Mouse (Mus musculus): ENCODE data around the gene Ak5. TPM values are rescaled to one million over a fixed set of nuclear protein-coding genes. Genes with fewer than 3 reads are reported as not detected.
"Not testable (repeated sequence)": the region's sequence is repeated elsewhere in the genome, so short reads cannot be mapped to it uniquely, and the experiment has no call there.

The Ak5 gene
- polyA plus RNA-seq, 1 experiment from 2014 or later, result 3.1 TPM

DNA sequence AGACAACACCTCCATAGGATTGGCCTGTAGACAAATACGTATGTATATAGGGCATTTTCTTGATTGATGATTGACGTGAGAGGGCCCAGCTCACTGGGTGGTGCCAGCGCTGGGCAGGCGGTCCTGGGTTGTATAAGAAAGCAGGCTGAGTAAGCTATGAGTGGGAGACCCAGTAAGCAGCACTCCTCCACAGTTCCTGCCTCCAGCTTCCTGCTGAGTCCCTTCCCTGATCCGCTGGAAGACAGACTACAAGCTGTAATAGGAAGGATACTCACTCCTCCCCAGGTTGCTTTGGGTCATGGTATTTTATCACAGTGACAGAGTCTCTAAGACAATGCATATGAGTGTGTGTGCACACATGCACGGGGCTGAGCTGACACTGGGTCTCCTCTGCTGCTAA, 82.6 kb downstream of the Ak5 start:
- 81% methylated on average over 6 of the region's 6 CpGs for WGBS
- H3K4me1 ChIP-seq (ENCODE audit: control insufficient read depth, insufficient read depth, low read length), result no peaks in the 10 kb centered on the region
- no peaks in the 10 kb centered on the region for H3K27me3 ChIP-seq (replicated peaks; ENCODE audit: control insufficient read depth, insufficient read depth, low read length)
- H3K27ac ChIP-seq (replicated peaks; ENCODE audit: low read depth, low read length), result no peak overlapping the region
- no peak for ATAC-seq (ENCODE audit: low read depth)
- DNase-seq (ENCODE audit: low spot score), result no peak
- H3K4me3 ChIP-seq (ENCODE audit: low read depth, low read length), result no peak overlapping the region
- no peak overlapping the region for H3K9ac ChIP-seq (ENCODE audit: low read depth, low read length)
- no peaks in the 10 kb centered on the region for H3K9me3 ChIP-seq (ENCODE audit: control insufficient read depth, low read length)
- H3K36me3 ChIP-seq (ENCODE audit: control insufficient read depth, insufficient read depth, low read length), result no peaks in the 10 kb centered on the region
- H3K4me2 ChIP-seq (ENCODE audit: low read depth, low read length), result no peak overlapping the region

GRCm38 (mm10) chr3:152583033-152583432, 85.1 kb downstream of the Ak5 start:
- no peak for DNase-seq (ENCODE audit: low spot score)
- H3K36me3 ChIP-seq (ENCODE audit: control insufficient read depth, insufficient read depth, low read length), result no peaks in the 10 kb centered on the region
- no peaks in the 10 kb centered on the region for H3K9me3 ChIP-seq (ENCODE audit: control insufficient read depth, low read length)
- H3K27me3 ChIP-seq (replicated peaks; ENCODE audit: control insufficient read depth, insufficient read depth, low read length), result no peaks in the 10 kb centered on the region
- H3K4me2 ChIP-seq (ENCODE audit: low read depth, low read length), result no peak overlapping the region
- no peak overlapping the region for H3K4me3 ChIP-seq (ENCODE audit: low read depth, low read length)
- ATAC-seq (ENCODE audit: low read depth), result no peak
- H3K27ac ChIP-seq (replicated peaks; ENCODE audit: low read depth, low read length), result no peak overlapping the region
- no peak overlapping the region for H3K9ac ChIP-seq (ENCODE audit: low read depth, low read length)
- H3K4me1 ChIP-seq (ENCODE audit: control insufficient read depth, insufficient read depth, low read length), result no peaks in the 10 kb centered on the region

- not testable (repeated sequence) for H3K4me3 ChIP-seq (ENCODE audit: low read depth, low read length); H3K27ac ChIP-seq (replicated peaks; ENCODE audit: low read depth, low read length); H3K36me3 ChIP-seq (ENCODE audit: control insufficient read depth, insufficient read depth, low read length); H3K9me3 ChIP-seq (ENCODE audit: control insufficient read depth, low read length); H3K4me1 ChIP-seq (ENCODE audit: control insufficient read depth, insufficient read depth, low read length); ATAC-seq (ENCODE audit: low read depth); H3K4me2 ChIP-seq (ENCODE audit: low read depth, low read length); H3K9ac ChIP-seq (ENCODE audit: low read depth, low read length); H3K27me3 ChIP-seq (replicated peaks; ENCODE audit: control insufficient read depth, insufficient read depth, low read length)
- peak; percentile 29 for DNase-seq (ENCODE audit: low spot score)
- WGBS, result 83% methylated on average over 3 of the region's 3 CpGs
These were observed 86.3 kb downstream of the Ak5 start for GRCm38 (mm10) chr3:152581853-152582252.

DNA sequence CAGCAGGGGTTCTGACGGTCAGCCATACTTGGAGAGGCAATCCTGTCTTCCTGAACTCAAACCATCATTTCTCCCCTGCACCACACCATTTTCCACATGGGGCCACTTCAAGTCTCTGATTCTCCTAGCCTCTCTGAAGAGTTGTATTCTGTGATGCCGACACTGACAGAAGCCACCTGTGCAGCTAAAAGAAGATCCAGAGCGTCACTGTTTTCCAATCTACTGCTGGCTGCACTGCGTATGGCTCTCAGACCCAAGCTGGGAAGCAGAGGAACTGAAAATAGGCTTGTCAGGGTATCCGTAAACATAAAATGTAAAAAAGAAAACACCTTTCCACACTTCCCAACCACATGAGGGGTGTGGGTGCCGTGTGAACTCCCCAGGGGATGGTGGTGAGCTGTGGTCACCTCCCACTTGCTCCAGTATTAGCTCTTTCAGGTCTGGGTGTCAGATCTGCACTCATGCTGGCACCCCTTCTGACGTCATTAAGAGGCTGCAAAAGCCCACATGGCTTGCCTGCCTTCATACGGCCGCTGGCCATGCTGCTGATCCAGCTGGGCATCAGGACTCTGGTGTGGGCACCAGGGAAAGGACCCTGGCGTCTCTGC, 88.1 kb downstream of the Ak5 start:
- no peak overlapping the region for H3K27ac ChIP-seq (replicated peaks; ENCODE audit: low read depth, low read length)
- no peak overlapping the region for H3K4me3 ChIP-seq (ENCODE audit: low read depth, low read length)
- no peak for ATAC-seq (ENCODE audit: low read depth)
- no peaks in the 10 kb centered on the region for H3K4me1 ChIP-seq (ENCODE audit: control insufficient read depth, insufficient read depth, low read length)
- no peaks in the 10 kb centered on the region for H3K9me3 ChIP-seq (ENCODE audit: control insufficient read depth, low read length)
- H3K9ac ChIP-seq (ENCODE audit: low read depth, low read length), result no peak overlapping the region
- WGBS, result 79% methylated on average over 10 of the region's 10 CpGs
- no peaks in the 10 kb centered on the region for H3K36me3 ChIP-seq (ENCODE audit: control insufficient read depth, insufficient read depth, low read length)
- H3K27me3 ChIP-seq (replicated peaks; ENCODE audit: control insufficient read depth, insufficient read depth, low read length), result no peaks in the 10 kb centered on the region
- no peak overlapping the region for H3K4me2 ChIP-seq (ENCODE audit: low read depth, low read length)
- no peak for DNase-seq (ENCODE audit: low spot score)

DNA sequence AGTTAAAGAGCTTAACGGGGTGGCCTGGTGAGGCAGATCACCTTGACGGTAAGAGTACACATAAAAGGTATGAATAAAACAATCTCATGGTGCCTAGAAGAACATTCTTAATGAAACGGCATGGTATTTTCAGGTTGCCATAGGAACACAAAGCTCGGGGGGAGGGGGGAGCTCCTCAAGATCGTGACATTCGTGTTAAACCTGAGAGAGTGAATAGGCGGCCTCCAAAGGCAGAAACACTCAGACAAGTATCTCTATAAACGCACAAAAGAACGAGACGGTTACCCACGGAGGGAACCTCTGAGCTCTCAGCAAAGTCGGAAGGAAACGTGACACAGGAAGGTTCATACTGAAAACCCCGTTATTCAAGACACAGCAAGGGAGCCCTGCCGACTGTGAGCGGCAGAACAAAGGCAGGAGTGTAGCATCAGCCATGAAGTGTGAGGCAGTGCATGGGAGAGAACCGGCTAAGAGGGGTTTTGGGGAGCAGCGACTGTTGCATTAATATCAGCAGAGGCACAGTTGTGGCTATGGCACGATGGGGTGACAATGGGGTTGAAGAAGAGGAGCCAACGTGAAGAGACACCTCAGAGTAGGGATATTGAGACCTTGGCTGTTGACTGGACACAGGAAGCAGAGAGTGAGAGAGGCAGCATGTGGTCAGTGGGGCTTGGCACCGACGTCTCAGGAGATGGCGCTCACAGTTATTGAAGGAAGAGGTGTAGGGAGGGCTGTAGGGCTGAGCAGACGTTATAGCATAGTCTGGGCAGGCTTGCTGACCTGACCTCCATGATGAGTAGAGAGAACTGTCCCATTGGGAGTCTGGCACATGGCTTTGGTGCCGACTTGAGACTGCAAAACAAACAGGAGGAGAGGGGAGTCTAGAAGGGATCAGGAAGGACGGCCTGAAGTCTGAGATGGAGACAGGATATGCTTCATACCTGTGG, 89.6 kb downstream of the Ak5 start:
- H3K4me1 ChIP-seq (ENCODE audit: control insufficient read depth, insufficient read depth, low read length), result no peaks in the 10 kb centered on the region
- DNase-seq (ENCODE audit: low spot score) (no peak), ATAC-seq (ENCODE audit: low read depth) (no peak)
- H3K36me3 ChIP-seq (ENCODE audit: control insufficient read depth, insufficient read depth, low read length), result no peaks in the 10 kb centered on the region
- no peaks in the 10 kb centered on the region for H3K27me3 ChIP-seq (replicated peaks; ENCODE audit: control insufficient read depth, insufficient read depth, low read length)
- H3K4me3 ChIP-seq (ENCODE audit: low read depth, low read length), result no peak overlapping the region
- WGBS, result 77% methylated on average over 26 of the region's 26 CpGs
- H3K9ac ChIP-seq (ENCODE audit: low read depth, low read length), result no peak overlapping the region
- H3K4me2 ChIP-seq (ENCODE audit: low read depth, low read length), result no peak overlapping the region
- no peak overlapping the region for H3K27ac ChIP-seq (replicated peaks; ENCODE audit: low read depth, low read length)
- H3K9me3 ChIP-seq (ENCODE audit: control insufficient read depth, low read length), result no peaks in the 10 kb centered on the region

DNA sequence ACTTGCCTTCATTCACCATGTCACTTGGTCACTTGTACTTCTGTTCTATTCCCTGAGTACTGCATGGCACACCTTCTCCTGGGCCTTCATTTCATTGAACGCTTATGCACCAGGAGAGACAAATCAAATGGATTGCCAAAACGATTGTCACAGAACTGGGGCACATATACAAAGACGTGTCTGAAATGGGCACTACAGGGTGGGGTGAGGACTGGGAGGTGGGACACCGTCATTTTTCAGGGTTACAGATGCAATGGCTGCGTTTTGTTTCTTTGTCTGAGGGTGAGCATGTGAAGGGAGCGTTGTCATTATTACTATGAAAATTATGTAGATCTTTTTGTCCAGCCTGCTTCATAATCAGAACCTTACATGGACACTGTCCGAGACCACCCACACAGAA, 90.4 kb downstream of the Ak5 start:
- Histone ChIP-seq H3K27me3 (replicated peaks; ENCODE audit: control insufficient read depth, insufficient read depth, low read length) (no peaks in the 10 kb centered on the region), H3K4me3 (ENCODE audit: low read depth, low read length) (no peak overlapping the region), H3K27ac (replicated peaks; ENCODE audit: low read depth, low read length) (no peak overlapping the region), H3K4me1 (ENCODE audit: control insufficient read depth, insufficient read depth, low read length) (no peaks in the 10 kb centered on the region), H3K9me3 (ENCODE audit: control insufficient read depth, low read length) (no peaks in the 10 kb centered on the region), H3K9ac (ENCODE audit: low read depth, low read length) (no peak overlapping the region), H3K36me3 (ENCODE audit: control insufficient read depth, insufficient read depth, low read length) (no peaks in the 10 kb centered on the region), H3K4me2 (ENCODE audit: low read depth, low read length) (no peak overlapping the region)
- 87% methylated on average over 7 of the region's 7 CpGs for WGBS
- ATAC-seq (ENCODE audit: low read depth) (no peak), DNase-seq (ENCODE audit: low spot score) (no peak)

- H3K27me3 ChIP-seq (replicated peaks; ENCODE audit: control insufficient read depth, insufficient read depth, low read length), result no peaks in the 10 kb centered on the region
- WGBS, result 67% methylated on average over 1 of the region's 1 CpGs
These were observed 90.9 kb downstream of the Ak5 start for GRCm38 (mm10) chr3:152577273-152577672.

DNA sequence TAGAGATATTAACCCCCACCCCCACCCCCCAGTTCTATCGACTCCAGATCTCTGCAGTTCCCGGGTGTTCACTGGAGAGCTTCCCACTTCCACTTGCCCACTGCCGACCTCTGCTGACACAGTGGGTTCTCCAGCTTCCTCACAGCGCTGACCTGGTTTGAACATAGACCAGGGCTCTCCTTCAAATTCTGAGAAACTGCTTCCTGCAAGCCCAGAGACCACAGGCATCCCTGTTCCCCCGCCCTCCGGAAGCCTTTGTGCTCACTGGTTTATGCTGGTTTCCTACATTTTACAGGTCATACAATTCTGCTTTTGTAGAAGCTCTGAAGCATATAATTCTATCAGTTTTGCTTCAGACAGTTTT, 98.9 kb downstream of the Ak5 start:
- Histone ChIP-seq H3K9ac (ENCODE audit: low read depth, low read length) (no peak overlapping the region), H3K27ac (replicated peaks; ENCODE audit: low read depth, low read length) (peak overlapping the region; percentile 63), H3K9me3 (ENCODE audit: control insufficient read depth, low read length) (no peaks in the 10 kb centered on the region), H3K4me1 (ENCODE audit: control insufficient read depth, insufficient read depth, low read length) (peaks cover 18% of the 10 kb centered on the region), H3K4me2 (ENCODE audit: low read depth, low read length) (no peak overlapping the region), H3K36me3 (ENCODE audit: control insufficient read depth, insufficient read depth, low read length) (no peaks in the 10 kb centered on the region), H3K27me3 (replicated peaks; ENCODE audit: control insufficient read depth, insufficient read depth, low read length) (no peaks in the 10 kb centered on the region), H3K4me3 (ENCODE audit: low read depth, low read length) (no peak overlapping the region)
- DNase-seq (ENCODE audit: low spot score), result peak; percentile 26
- no peak for ATAC-seq (ENCODE audit: low read depth)
- WGBS, result 34% methylated on average over 6 of the region's 6 CpGs

More at GRCm38 (mm10) chr3:152577273-152577672, 90.9 kb downstream of the Ak5 start:
- Histone ChIP-seq H3K4me1 (ENCODE audit: control insufficient read depth, insufficient read depth, low read length) (no peaks in the 10 kb centered on the region), H3K36me3 (ENCODE audit: control insufficient read depth, insufficient read depth, low read length) (no peaks in the 10 kb centered on the region), H3K27ac (replicated peaks; ENCODE audit: low read depth, low read length) (no peak overlapping the region), H3K4me2 (ENCODE audit: low read depth, low read length) (no peak overlapping the region), H3K9ac (ENCODE audit: low read depth, low read length) (no peak overlapping the region), H3K9me3 (ENCODE audit: control insufficient read depth, low read length) (no peaks in the 10 kb centered on the region), H3K4me3 (ENCODE audit: low read depth, low read length) (no peak overlapping the region)
- DNase-seq (ENCODE audit: low spot score) (no peak), ATAC-seq (ENCODE audit: low read depth) (no peak)
